Comparison of ENCODE assay signal across 20 mouse cellular contexts in the genomic region with DNA sequence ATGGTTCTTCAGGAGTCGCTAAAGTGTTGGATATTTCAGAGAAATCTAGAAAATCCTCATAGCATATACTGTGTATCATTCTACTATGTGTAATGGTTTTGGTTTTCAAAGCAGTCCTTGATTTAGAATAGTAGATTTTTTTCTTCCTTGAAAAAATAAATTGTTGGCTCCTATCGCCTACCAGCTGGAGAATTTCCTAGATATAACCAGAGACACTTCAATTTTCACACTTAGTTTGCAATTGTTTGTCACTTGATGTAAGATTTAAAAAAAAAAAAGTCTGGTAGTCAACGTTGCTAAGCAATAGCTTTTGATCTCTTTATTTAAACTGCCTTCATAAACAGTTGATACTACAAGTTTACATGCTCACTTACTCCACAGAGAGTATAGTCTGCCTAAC.
DNase-seq lines count a peak whose midpoint lies in the region; ATAC-seq and TF ChIP-seq lines count a peak whose summit lies in the region.
"Had no signal": no experiment of that assay in that cellular context is flagged by ENCODE, and none has a peak within 500 bp of the region (broad histone marks: within the 10 kb centered on the region; RNA-seq: fewer than 3 reads in every experiment).

No protein-coding gene starts in this region.

- no peak overlapping the region for H3K4me3 ChIP-seq in forebrain, postnatal 0 days (ENCODE audit: low read depth, low read length)
- no peak overlapping the region for H3K4me3 ChIP-seq in forebrain, embryonic 11.5 days (ENCODE audit: low read depth, low read length)
- H3K4me3 ChIP-seq in lung, embryonic 14.5 days (ENCODE audit: low read depth, low read length) = no peak overlapping the region
- H3K4me3 ChIP-seq: embryonic facial prominence, embryonic 12.5 days; forebrain, embryonic 15.5 days; heart, embryonic 10.5 days; hindbrain, embryonic 15.5 days had no signal

- H3K27me3 ChIP-seq in forebrain, postnatal 0 days (ENCODE audit: insufficient read depth, low read length) = no peaks in the 10 kb centered on the region
- no peaks in the 10 kb centered on the region for H3K27me3 ChIP-seq in forebrain, embryonic 11.5 days (ENCODE audit: control insufficient read depth, insufficient read depth, low read length)
- H3K27me3 ChIP-seq in lung, embryonic 14.5 days (ENCODE audit: insufficient read depth, low read length) = no peaks in the 10 kb centered on the region
- H3K27me3 ChIP-seq: CH12.LX; embryonic facial prominence, embryonic 12.5 days; forebrain, embryonic 15.5 days; hindbrain, embryonic 15.5 days; Patski had no signal

- no peak for TF ChIP-seq POLR2A in brain, embryonic 14.5 days (IDR thresholded peaks at IDR 0.05; ENCODE audit: borderline replicate concordance, extremely low read depth, insufficient read depth, insufficient read length, poor library complexity, severe bottlenecking)

- DNase-seq in forebrain, postnatal 0 days = peak; percentile 61
- no peak for DNase-seq in forebrain, embryonic 11.5 days (ENCODE audit: low spot score)
- DNase-seq in lung, embryonic 14.5 days = peak; percentile 49
- no peak for DNase-seq in lung, postnatal 4 days
- peak; percentile 20 for DNase-seq in brain, embryonic 14.5 days (ENCODE audit: low read depth)
- DNase-seq in ovary, postnatal 36 days (ENCODE audit: low spot score) = no peak
- DNase-seq: adrenal gland, postnatal 14 days; cerebellum, adult 11 months; cerebellum, adult 8-10 months; cerebellum, postnatal 25 days; gastrocnemius, postnatal 36 days; heart, adult 11 months had no signal

- TF ChIP-seq CTCF in forebrain, postnatal 0 days (IDR thresholded peaks at IDR 0.05; ENCODE audit: low read depth) = no peak
- TF ChIP-seq CTCF in lung, embryonic 14.5 days (IDR thresholded peaks at IDR 0.05; ENCODE audit: low read depth) = no peak
- no peak for TF ChIP-seq CTCF in brain, embryonic 14.5 days (IDR thresholded peaks at IDR 0.05; ENCODE audit: borderline replicate concordance, extremely low read depth, insufficient read depth, insufficient read length)

- H3K4me1 ChIP-seq in forebrain, postnatal 0 days (ENCODE audit: insufficient read depth) = no peaks in the 10 kb centered on the region
- H3K4me1 ChIP-seq in forebrain, embryonic 11.5 days (replicated peaks; ENCODE audit: control insufficient read depth, insufficient read depth, low read length) = no peaks in the 10 kb centered on the region
- H3K4me1 ChIP-seq in lung, embryonic 14.5 days (ENCODE audit: insufficient read depth) = 0 out of 2 replicates have a peak, but pooled peaks cover 3% of the 10 kb centered on the region
- H3K4me1 ChIP-seq: embryonic facial prominence, embryonic 12.5 days; forebrain, embryonic 15.5 days; heart, embryonic 10.5 days; hindbrain, embryonic 15.5 days had no signal

- no peak overlapping the region for H3K9ac ChIP-seq in forebrain, postnatal 0 days
- H3K9ac ChIP-seq in forebrain, embryonic 11.5 days (ENCODE audit: low read length) = no peak overlapping the region
- no peak overlapping the region for H3K9ac ChIP-seq in lung, embryonic 14.5 days
- H3K9ac ChIP-seq: embryonic facial prominence, embryonic 12.5 days; forebrain, embryonic 15.5 days; hindbrain, embryonic 15.5 days had no signal

- H3K36me3 ChIP-seq in forebrain, postnatal 0 days (ENCODE audit: insufficient read depth) = no peaks in the 10 kb centered on the region
- no peaks in the 10 kb centered on the region for H3K36me3 ChIP-seq in forebrain, embryonic 11.5 days (ENCODE audit: control insufficient read depth, insufficient read depth, low read length)
- no peaks in the 10 kb centered on the region for H3K36me3 ChIP-seq in lung, embryonic 14.5 days (ENCODE audit: insufficient read depth)
- H3K36me3 ChIP-seq: embryonic facial prominence, embryonic 12.5 days; forebrain, embryonic 15.5 days; heart, embryonic 10.5 days; hindbrain, embryonic 15.5 days had no signal

- H3K9me3 ChIP-seq in forebrain, postnatal 0 days (ENCODE audit: low read length) = no peaks in the 10 kb centered on the region
- H3K9me3 ChIP-seq in forebrain, embryonic 11.5 days (ENCODE audit: control insufficient read depth, low read length) = no peaks in the 10 kb centered on the region
- H3K9me3 ChIP-seq in lung, embryonic 14.5 days (ENCODE audit: low read depth, low read length) = no peaks in the 10 kb centered on the region
- H3K9me3 ChIP-seq: embryonic facial prominence, embryonic 12.5 days; forebrain, embryonic 15.5 days; heart, embryonic 10.5 days; hindbrain, embryonic 15.5 days had no signal

- 66% methylated on average over 3 of the region's 3 CpGs for WGBS in forebrain, postnatal 0 days
- WGBS in forebrain, embryonic 11.5 days = 89% methylated on average over 3 of the region's 3 CpGs
- 47% methylated on average over 3 of the region's 3 CpGs for WGBS in lung, embryonic 14.5 days

- peak; percentile 80 for ATAC-seq in forebrain, postnatal 0 days
- ATAC-seq in forebrain, embryonic 11.5 days (replicated peaks; ENCODE audit: low FRiP score) = no peak
- peak; percentile 41; the same call in 1 of the 2 replicates for ATAC-seq in lung, embryonic 14.5 days (ENCODE audit: insufficient read depth)
- ATAC-seq: activated CD4-positive, CD25-positive, alpha-beta regulatory T cell, adult 4 months; forebrain, embryonic 15.5 days; intestine, embryonic 16.5 days; Patski had no signal

- H3K27ac ChIP-seq in forebrain, postnatal 0 days (ENCODE audit: low read depth, low read length) = no peak overlapping the region
- H3K27ac ChIP-seq in forebrain, embryonic 11.5 days (ENCODE audit: low read depth, low read length) = no peak overlapping the region
- H3K27ac ChIP-seq in lung, embryonic 14.5 days (ENCODE audit: low read depth) = no peak overlapping the region
- H3K27ac ChIP-seq: embryonic facial prominence, embryonic 12.5 days; forebrain, embryonic 15.5 days; heart, embryonic 10.5 days; hindbrain, embryonic 15.5 days had no signal

- no peak overlapping the region for H3K4me2 ChIP-seq in forebrain, postnatal 0 days (ENCODE audit: low read depth)
- H3K4me2 ChIP-seq in forebrain, embryonic 11.5 days (ENCODE audit: low read depth, low read length, severe bottlenecking) = no peak overlapping the region
- no peak overlapping the region for H3K4me2 ChIP-seq in lung, embryonic 14.5 days
- H3K4me2 ChIP-seq: embryonic facial prominence, embryonic 12.5 days; forebrain, embryonic 15.5 days; hindbrain, embryonic 15.5 days had no signal

Comparison
In these comparisons a context has a peak if more than half of its experiments do, and no peak if none do; other contexts are left out.
1. DNase-seq: peak in forebrain, postnatal 0 days (single experiment), lung, embryonic 14.5 days (single experiment) and brain, embryonic 14.5 days (single experiment); none in forebrain, embryonic 11.5 days (single experiment), lung, postnatal 4 days (0 of 2) and ovary, postnatal 36 days (single experiment).